ENCODE assay signal across 8 mouse cellular contexts in genomic region chr19:34877898-34878602, GRCm38 (mm10). TPM values are rescaled to one million over a fixed set of nuclear protein-coding genes. Genes with fewer than 3 reads are reported as not detected.
DNase-seq lines count a peak whose midpoint lies in the region; ATAC-seq lines count a peak whose summit lies in the region.

No protein-coding gene starts in this region.

- ATAC-seq in megakaryocyte progenitor cell, adult 5-6 weeks (replicated peaks; ENCODE audit: poor library complexity), result peak; percentile 86

- DNase-seq in adipocyte (ENCODE audit: low spot score), result peak; percentile 98
- DNase-seq in embryo, embryonic 10 days (ENCODE audit: low spot score), result peak; percentile 96
- DNase-seq in gastrocnemius, postnatal 10 days, result peak; percentile 72
- DNase-seq in induced T-regulatory cell, adult 2 months (ENCODE audit: low read depth), result peak; percentile 90
- peak; percentile 83 to 91 for DNase-seq in left cerebral cortex, adult 9 months (ENCODE audit: low spot score in 2 of 2)
- DNase-seq in right cerebral cortex, postnatal 36 days (ENCODE audit: low spot score in 2 of 2), result peak; percentile 83 to 91
- peak; percentile 85 for DNase-seq in yolk sac, embryonic 10.5 days (ENCODE audit: low spot score)

RNA-seq across cellular contexts. Expression of gene Pank1, which starts 1.2 kb away (rescaled TPM):
- 1 to 10 TPM; 8.8 to 9.3 TPM for total RNA-seq in gastrocnemius, postnatal 10 days (2021)
- total RNA-seq in megakaryocyte progenitor cell, adult 5-6 weeks (2015), result 16.2 and 17.0 TPM in 2 replicates
- total RNA-seq in megakaryocyte progenitor cell, adult 5-6 weeks (2017), result 5.1 and 8.4 TPM in 2 replicates

RNA-seq across cellular contexts. Expression of gene Kif20b, which starts 44.1 kb away (rescaled TPM):
- 1 to 10 TPM; 5.8 to 8.0 TPM for total RNA-seq in gastrocnemius, postnatal 10 days (2021)
- 95.1 and 126 TPM in 2 replicates for total RNA-seq in megakaryocyte progenitor cell, adult 5-6 weeks (2015)
- 108 and 128 TPM in 2 replicates for total RNA-seq in megakaryocyte progenitor cell, adult 5-6 weeks (2017)

Comparison
In these comparisons a context has a peak if more than half of its experiments do, and no peak if none do; other contexts are left out.
1. Peak in every context shown above with its lines: DNase-seq and ATAC-seq.
2. RNA of gene Kif20b, which starts 44.1 kb away (total RNA-seq): 95.1 to 128 TPM in megakaryocyte progenitor cell, adult 5-6 weeks; 5.8 to 8.0 TPM in gastrocnemius, postnatal 10 days; every median in the first group is over 10 times any median in the second.